Mouse (Mus musculus) spleen, postnatal 36 days (tissue): ENCODE measurements around the gene Usf2.

Experiments
- DNase-seq, 2 experiments: peaks; one replicate each; pipeline ENCODE4 v3.0.0; 2022; ENCODE audit warnings: low spot score in 2 of 2, mixed read lengths in 1 of 2

Usf2 gene

DNA sequence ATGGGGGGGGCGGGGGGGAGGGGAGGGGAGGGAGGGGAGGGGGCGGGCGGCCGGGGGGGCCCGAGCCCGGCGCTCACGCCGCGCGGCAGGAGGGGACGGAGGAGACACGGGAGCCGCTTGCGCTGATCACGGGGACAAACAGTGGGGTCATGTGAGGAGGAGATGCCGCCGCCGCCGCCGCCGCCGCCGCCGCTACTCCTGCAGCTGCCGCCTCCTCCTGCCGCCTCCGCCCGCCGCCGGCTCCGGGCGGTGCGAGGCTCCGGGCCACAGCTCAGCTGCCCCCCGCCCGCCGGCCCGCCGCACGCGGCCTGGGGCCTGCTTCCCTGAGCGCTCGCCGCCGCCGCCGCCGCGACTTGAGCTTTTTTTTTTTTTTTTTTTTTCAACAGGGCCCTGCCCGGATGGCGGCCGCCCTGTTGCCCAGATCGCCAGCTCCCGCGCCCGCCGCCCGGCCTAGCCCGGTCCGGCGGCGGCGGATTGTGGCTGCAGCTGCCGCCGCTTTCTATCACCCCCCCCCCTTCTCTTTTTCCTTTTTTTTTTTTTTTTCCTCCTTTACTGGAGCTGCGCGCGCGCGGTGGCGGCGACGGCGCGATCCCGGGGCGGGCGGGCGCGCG lies at the start of gene Usf2:
TSS of gene Usf2 (minus strand) at position 48 of the 611 bp plus-strand sequence.
- peak; percentile 81 to 84 for DNase-seq

DNA sequence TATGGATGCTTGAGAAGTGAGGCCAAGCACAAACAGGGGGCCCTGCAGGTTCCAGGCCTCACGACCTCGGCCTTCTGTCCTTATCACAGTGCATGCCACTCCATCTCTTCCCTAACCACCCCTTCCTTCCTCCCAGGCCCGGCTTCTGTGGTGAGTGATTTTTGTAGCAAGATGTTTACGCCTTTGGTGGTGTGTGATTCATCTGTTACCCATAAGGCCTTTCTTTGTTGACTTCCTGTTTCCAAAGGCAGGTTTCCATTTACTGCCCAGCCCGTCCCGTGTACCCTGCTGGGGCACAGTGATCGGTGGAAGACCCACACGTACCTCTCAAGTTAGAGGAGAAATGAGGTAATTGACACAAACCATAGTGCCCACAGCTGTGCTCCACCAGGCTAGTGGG lies 46.0 kb upstream of the Usf2 start:
- peak; percentile 78 to 83 for DNase-seq

DNA sequence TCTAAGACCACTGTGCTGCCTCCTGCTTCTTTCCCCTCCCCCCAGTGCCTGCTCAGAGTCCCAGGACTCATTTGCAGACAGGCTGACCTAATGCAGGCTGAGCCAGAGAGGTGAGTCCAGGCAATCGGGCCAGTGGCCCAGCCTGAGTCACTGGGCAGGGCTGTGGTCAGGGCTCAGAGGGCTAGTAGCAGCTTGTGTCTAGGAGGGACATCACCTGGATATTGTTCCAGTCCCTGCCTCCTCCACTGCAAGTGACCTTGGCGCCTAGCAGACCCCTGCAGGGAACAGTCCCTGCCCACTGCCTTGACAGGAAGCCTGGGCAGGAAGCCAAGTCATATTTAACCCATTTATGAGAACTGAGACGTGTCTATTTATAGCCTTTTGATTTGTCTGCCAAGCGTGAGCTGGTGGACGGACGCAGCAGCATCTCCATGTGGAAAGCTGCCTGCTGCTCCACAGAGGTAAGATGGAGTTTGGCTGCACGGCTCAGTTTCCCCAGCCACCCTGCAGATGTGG lies 44.0 kb upstream of the Usf2 start:
- DNase-seq, result peak; percentile 78 to 88

DNA sequence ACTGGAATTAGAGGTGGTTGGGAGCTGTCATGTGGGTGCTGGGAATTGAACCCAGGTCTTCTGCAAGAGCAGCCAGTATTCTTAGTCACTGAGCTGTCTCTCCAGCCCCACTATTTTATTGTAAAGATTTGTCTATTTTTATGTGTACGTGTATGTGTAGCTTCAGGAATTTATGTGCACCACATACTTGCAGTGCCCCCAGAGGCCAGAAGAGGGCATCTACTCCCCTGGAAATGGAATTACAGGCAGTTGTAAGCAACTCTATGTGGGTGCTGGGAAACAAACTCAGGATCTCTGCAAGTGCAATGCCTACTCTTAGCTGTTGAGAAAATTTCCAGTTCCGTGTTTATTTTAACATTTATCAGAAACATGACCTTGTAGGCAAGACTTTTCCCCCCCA lies 39.9 kb upstream of the Usf2 start:
- DNase-seq, result no peak

DNA sequence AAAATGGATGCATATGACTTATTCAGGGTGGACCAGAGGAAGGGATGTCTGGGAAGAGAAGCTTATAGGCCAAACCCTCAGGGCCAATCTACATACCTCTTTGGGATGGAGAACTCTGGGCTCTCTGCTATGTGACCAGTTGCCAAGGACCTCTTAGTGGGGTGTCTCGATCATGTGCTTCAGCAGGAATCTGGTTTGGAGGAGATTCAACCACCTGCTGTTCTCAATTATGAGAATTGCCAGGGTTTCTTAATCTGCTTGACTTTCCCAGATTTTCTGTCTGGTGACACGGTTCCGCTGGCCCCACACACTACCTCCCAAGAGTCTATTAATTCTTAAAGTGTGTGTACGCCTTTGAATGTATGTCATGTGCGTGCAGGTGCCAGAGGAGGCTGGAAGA lies 37.4 kb upstream of the Usf2 start:
- DNase-seq, result no peak

DNA sequence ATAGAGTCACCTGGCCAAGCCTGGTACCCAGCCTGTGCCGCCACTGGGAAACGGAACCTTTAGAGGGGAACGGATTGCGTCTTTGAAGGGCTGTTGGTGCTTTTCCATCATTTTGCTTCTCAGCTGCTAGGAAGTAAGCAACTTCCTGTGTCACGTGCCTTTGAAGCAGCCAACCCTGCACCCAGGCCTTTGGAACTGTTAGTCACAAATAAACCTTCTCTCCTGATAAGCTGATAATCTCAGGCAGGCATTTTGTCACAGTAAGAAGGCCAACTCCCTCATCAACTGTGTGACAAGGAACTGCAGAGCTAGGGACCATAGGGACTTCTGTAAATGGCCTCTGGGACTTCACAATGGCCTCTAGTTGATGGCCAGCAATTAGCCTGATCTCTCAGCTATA lies 35.5 kb upstream of the Usf2 start:
- no peak for DNase-seq

DNA sequence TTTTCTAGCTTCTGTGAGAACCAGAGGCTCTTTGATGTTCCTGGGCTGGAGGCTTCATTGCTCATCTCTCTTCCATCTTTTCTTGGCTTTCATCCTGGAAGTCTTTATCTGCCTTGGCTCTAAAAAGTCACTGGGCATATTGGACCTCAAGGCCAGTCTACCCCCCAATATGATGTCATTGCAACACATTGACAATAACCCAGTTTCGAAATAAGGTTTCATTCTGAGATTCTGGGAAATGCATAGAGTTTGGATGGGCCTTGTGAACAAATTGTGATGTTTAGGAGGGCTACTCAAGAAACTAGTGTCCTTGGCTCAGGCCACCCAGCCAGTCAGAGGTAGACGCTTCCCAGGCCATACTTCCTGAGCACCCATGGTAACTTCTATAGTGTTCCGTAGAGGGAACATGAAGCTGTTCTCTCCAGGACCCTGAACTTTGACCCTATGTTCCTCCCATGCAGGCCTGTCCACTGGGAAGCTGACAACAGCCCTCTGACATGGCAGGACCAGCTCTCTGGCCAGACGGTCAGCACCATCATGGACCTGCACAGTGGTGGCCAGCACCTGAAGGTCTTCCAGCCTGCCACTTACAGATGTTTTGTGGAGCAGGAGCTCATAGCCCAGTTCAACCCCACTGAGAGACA lies 32.0 kb upstream of the Usf2 start:
- DNase-seq, result no peak

DNA sequence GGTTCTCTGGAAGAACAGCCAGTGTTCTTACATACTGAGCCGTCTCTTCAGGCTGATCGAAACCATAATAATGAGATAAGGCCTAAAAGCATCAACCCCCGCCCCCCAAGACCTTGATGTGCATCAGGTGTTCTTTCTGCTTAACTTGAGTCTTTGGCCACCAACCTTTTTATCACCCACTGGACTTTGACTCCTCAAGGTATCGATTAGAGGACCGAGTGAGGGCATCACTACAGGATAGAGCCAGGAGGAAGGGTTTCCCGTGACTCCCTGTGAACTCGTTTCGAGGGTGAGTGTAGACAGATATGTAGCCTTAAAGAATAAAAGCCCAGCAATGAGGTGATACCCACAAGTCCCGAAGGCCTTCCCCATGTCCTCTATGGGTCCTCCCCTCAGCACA lies 28.8 kb upstream of the Usf2 start:
- DNase-seq, result no peak

DNA sequence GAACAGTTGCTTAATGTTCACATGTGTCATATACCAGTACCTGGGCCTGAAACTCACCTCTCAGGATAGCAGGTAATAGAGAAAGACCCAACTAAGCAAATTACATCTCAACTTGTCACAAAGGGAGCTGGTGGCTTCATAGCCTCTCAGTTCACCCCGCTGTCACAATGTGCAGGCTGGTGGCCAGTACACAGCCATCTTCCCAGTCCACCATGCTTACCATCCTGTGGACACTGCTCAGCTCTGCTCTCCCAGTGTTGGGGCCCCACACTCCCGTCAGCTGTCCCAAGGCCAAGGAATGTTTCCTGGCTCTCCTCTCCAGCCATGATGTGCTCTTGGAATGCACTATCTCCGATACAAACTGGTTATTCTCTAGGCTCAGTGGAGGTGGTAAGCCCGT lies 25.1 kb upstream of the Usf2 start:
- no peak for DNase-seq

DNA sequence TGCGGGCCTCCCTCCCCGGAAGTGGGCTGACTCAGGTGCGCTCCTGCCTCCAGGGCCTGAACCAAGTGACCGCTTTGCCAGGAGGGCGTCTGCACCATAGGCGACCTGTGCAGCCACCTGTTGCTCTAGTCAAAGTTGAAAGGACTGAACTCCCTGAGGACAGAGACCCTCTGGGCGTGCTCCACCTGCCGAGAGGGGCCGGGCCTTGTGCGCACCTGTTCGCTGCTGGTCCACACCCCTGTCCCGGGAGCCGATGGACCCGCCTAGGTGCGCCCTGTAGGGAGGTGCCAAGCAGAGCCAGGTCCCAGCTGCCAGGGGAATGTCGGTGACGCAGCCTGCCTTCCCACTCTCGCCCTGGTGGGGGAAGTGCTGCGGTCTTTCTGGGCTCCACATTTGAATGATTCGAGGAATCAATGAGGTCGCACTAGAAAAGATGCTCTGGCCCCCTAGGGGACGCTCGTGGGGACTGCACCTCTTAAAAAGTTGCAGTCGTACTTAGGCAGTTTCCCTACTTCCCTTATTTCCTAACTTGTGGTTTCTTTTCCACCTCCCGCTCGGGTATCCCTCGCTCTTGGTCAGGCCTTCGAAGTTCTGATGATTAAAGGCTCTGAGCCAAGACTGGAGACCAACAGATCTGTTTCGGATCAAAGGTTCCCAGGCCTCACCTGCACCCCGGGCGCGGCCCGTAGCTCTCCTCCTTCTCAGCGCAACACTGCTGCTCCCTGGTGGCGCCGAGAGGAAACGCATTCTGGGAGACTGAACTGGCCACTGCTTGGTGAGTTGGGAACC lies 17.1 kb upstream of the Usf2 start, which contains the start of gene Fam187b:
TSS of gene Fam187b (plus strand) at position 290 of the 789 bp plus-strand sequence.
- peak; percentile 83 to 87 for DNase-seq

DNA sequence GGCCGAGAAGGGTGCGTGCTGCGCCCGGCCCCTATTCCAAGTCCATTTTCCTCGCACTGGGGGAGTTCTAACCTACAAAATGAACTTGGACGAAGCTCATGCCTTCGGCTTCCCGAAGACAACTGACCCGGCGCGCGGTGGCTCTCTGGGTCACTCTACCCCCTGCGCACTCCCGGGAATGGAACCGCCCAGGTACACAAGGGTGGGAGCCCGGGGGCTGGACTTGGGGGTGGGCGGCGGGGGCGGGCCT lies 16.6 kb upstream of the Usf2 start, which contains the start of gene Lsr:
TSS of gene Lsr (minus strand) at position 214 of the 250 bp plus-strand sequence.
- no peak for DNase-seq

DNA sequence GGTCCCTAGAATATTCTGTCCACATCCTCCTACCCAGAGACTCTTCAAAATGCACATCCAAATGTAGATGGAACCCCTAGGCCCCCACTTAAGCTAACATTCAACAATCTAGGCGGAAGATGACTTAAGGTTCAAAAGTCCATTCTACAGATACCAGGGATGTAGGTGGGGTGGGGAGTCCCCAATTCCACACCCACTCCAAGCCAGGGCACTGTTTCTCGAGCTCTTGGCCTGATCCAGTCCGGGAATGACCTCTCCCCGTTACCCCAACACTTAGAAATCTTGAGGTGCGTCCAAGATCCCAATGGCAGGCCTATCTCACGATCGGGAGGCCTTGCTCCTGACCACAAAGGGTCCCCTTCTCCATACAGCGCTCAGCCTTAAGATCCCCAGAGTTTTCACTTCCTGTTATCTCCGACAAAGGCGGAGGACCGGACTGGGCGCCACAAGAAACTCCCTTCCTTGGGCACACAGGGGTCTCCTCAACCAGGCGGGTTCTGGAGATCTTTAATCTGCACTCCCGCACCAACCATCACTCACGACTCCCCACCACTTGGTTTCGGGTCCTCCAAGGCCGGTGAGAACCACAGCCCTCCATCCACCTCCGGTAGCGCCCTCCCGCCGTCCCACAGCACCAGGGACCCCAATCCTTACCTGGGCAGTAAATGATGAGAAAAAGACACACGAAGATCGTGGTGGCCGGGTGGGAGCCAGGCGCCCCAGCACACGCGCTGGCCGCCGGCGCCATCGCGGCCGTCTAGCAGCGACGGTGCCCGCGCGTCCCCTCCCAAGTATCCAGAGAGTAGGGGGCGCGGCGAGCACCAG lies 16.0 kb upstream of the Usf2 start:
- DNase-seq, result no peak

DNA sequence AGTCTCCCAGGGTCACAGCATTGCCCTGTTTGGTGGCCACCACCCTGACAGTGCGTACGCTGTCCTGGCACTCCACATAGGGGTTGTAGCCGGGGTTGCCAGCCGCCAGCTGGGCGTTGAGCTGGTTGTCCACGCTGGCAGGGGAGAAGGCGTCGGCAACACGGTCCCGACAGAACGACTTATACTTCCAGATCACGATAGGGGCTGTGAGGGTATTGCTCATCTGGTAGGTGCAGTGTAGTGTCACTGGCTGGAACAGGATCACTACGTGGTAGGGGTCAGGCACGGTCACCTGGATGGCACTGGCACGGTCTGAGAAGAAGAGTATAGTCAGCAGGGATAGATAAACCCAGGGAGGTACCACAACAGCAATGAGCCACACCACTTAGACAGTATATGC lies 15.3 kb upstream of the Usf2 start:
- DNase-seq, result no peak

DNA sequence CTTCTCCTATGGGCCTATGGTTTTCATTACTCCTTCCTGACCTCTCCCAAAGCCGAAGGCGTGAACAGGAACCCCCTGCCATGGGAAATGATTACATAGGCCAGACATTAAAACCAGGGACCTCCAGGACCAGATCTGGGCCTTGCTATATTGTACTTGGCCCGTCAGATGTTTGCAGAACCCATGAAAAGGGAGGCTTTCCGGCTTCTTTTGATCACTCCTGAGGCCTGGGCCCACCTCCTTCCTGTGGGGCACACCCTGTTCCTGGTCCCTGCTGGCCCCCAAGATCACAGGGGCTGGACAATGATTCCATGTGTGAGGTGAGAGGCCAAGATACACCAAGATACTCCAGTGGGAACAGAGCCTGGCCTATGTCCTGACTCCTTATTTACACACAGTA lies 12.6 kb upstream of the Usf2 start:
- DNase-seq, result no peak

DNA sequence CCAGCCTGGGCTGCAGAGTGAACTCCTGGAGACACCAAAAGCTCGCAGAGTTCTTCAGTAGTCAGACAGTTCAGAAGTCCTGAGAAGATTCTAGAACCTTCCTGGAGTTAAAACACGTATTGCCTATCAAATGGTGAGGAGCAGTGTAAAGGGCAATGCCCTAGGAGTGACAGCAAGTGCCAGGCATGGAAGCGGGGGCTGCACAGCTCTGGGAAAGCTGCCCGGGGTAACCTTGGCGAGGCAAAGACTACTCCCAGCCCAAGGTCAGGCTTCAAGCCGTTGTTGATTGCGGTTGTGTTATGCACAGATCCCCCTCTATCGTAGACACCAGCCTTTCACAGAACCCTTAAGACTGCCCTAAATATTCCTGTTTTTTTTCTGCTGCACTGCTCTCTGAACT lies 12.0 kb upstream of the Usf2 start:
- no peak for DNase-seq

DNA sequence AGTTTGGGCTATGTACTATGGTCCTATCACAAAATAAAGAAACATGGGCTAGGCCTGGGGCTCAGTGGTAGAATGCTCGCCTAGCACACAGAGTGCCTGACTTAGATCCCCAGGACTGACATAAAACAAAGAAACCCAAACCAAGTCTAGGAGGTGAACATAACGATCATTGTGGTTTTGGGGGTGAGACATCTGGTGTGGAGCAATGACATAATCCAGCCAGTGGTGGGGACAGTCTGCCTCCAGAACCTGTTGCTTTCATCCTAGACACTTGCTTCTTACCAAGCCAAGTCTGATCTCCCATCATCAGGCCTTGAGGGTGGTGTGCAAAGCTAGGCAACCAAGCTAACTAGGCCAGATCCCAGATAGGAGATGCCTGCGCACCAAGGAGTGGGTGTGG lies 10.1 kb upstream of the Usf2 start:
- no peak for DNase-seq

DNA sequence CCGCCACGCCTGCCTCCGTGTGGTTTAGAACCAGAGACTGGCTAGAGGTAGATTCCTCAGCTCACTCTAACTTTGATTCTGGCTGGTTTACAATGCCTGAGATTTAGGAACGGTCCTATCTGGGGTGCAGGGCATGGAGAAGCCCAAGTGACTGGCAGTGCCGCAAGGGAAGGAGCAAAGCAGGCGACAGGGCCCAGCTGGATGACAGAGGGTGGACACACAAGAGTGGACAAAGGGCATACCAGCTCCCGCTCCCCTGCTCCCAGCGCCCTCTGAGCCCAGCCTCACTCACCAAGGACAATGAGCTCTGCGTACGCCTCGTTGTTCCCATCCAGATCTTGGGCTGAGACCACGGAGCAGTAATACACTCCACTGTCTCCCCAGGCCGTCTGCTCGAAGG lies 9.1 kb upstream of the Usf2 start:
- DNase-seq, result no peak

DNA sequence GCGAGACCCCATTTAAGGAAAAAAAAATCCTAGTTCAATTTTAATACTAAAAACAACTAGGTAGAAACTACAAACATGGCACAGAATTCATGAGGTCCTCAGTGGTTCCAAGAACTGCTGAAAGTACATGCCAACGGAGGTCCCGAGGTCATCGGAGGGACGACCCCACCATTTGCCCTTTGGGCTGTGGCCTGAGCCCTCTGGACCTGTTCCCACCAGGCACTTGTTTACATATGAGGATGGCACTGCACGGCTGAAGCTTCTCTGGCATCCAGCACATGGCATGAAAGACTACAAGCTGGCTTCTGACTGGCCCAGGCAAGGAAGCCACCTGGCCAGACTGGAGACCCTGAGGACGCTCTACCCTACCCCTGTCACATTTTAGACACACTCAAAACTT lies 7.8 kb upstream of the Usf2 start:
- no peak for DNase-seq

DNA sequence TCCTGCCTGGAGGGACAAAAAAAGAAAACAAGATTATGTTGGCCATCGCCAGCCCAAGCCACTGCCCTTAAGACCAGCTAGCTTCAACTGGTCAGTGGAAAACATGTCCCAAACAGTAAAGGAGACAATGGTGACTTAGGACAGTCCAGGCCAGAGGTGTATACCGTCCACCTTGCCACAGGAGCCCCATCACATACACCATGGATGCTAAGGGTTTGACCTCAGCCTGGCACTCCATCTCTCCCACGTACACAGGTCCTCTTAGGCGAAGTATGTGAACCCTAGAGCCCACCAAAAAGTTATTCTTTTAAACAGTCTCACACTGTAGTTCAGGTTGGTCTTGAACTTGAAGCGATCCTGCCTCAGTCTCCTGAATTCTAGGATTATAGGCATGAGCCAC lies 6.3 kb upstream of the Usf2 start:
- DNase-seq, result no peak

DNA sequence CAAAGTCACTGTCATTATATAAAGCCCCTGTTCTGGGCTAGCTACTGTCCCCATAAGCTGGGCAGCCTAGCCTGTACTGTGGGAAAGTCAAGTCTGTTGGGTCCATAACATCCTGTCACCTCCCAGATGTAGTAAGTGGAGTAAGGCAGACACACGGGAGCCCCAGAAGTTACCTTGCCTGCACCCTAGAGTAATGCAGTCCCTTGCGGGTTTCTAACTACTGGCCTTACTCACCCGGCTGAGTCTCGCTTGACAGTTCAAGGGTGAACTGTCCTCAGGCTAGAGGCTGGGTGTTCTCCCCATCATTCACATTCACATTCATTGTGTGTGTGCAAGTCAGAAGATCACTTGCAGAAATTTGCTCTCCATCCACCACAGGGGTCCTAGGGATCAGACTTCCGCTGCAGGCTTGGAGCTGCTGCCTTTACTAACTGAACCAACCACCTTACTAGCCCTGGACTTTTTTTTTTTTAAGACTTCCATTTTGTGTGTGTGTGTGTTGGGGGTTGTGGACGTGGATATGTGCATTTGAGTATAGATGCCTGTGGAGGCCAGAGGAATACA lies 3.3 kb upstream of the Usf2 start:
- DNase-seq, result no peak

DNA sequence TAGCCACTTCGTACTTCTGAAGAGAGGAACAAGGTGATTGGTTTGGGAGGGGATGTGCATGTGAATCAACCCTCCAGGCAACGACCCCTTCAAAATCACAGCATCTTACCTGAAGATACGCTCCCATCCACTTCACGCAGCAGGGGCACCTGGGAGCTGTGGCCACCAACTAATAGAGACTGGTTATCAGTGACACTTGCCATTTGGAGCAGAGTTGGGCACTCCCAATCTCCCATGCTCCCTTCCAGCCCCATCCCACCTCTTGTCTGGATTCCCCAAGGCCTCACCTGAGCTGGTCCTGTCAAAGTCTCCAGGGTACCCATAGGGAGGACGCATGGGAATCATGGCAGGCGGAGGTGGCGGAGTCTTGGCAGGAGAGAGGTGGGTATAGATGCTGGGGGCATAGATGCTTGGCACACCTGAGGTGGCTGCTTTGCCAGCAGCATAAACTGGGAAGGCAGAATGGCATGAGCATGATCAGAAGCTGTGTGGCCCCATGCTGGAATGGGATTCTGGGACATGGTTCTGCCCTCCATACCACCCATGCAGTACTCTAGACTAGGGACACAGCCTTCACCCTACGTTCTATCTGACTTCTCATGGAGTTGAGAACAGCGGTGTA lies 2.4 kb upstream of the Usf2 start:
- DNase-seq, result no peak
